Mouse (Mus musculus) limb, embryonic 10.5 days (tissue): ENCODE data around the gene Enpp4. TPM values are rescaled to one million over a fixed set of nuclear protein-coding genes. Genes with fewer than 3 reads are reported as not detected.

Experiments
- polyA plus RNA-seq: library from polyadenylated mRNA; unstranded; fragments of >200 nt; fragmentation: Nextera tagmentation; extraction: Ambion mirVana; gene quantifications from 2 replicates; pipeline ENCODE4 v1.2.1, GENCODE M21; 2016

The Enpp4 gene
- polyA plus RNA-seq, 1 experiment from 2014 or later, result 2.4 TPM

Other genes with a start within 250 kb of the Enpp4 start
- gene Enpp5, start 27.0 kb downstream of the Enpp4 start, polyA plus RNA-seq, result 4.6 and 7.9 TPM in 2 replicates
- 0.06 TPM in 1 of 2 replicates, not detected in the other for gene Clic5, start 82.8 kb upstream of the Enpp4 start, polyA plus RNA-seq